22 mouse cellular contexts compared by ENCODE assay signal in genomic region chr3:30140349-30140748, GRCm38 (mm10).
A peak's percentile ranks its signal among the peaks of the same experiment; 100 is the strongest.
DNase-seq lines count a peak whose midpoint lies in the region; ATAC-seq and TF ChIP-seq lines count a peak whose summit lies in the region.
"Had no signal": no experiment of that assay in that cellular context is flagged by ENCODE, and none has a peak within 500 bp of the region (broad histone marks: within the 10 kb centered on the region; RNA-seq: fewer than 3 reads in every experiment).

No protein-coding gene starts in this region.

- H3K9ac ChIP-seq in kidney, embryonic 15.5 days = no peak overlapping the region
- no peak overlapping the region for H3K9ac ChIP-seq in intestine, embryonic 15.5 days
- H3K9ac ChIP-seq in intestine, postnatal 0 days (ENCODE audit: low read depth, low read length) = no peak overlapping the region
- no peak overlapping the region for H3K9ac ChIP-seq in limb, embryonic 12.5 days (replicated peaks)
- no peak overlapping the region for H3K9ac ChIP-seq in midbrain, embryonic 16.5 days (ENCODE audit: low read depth, low read length)
- H3K9ac ChIP-seq: forebrain, embryonic 13.5 days; heart, embryonic 13.5 days; hindbrain, embryonic 13.5 days had no signal

- no peak for TF ChIP-seq CTCF in intestine, postnatal 0 days (IDR thresholded peaks at IDR 0.05; ENCODE audit: low read depth)

- H3K27me3 ChIP-seq in kidney, embryonic 15.5 days = no peaks in the 10 kb centered on the region
- H3K27me3 ChIP-seq in intestine, embryonic 15.5 days (replicated peaks) = no peaks in the 10 kb centered on the region
- no peaks in the 10 kb centered on the region for H3K27me3 ChIP-seq in intestine, postnatal 0 days (replicated peaks; ENCODE audit: control insufficient read depth, insufficient read depth, low read length)
- H3K27me3 ChIP-seq in limb, embryonic 12.5 days = no peaks in the 10 kb centered on the region
- H3K27me3 ChIP-seq in midbrain, embryonic 16.5 days (ENCODE audit: control insufficient read depth, insufficient read depth, low read depth, low read length) = no peaks in the 10 kb centered on the region
- H3K27me3 ChIP-seq: heart, embryonic 13.5 days; hindbrain, embryonic 13.5 days had no signal

- H3K9me3 ChIP-seq in kidney, embryonic 15.5 days (replicated peaks) = no peaks in the 10 kb centered on the region
- H3K9me3 ChIP-seq in intestine, embryonic 15.5 days = no peaks in the 10 kb centered on the region
- no peaks in the 10 kb centered on the region for H3K9me3 ChIP-seq in intestine, postnatal 0 days (ENCODE audit: control insufficient read depth)
- no peaks in the 10 kb centered on the region; the same call in 1 of the 2 replicates for H3K9me3 ChIP-seq in limb, embryonic 12.5 days
- H3K9me3 ChIP-seq in midbrain, embryonic 16.5 days (replicated peaks; ENCODE audit: control insufficient read depth, low read length, poor library complexity, severe bottlenecking) = no peaks in the 10 kb centered on the region
- H3K9me3 ChIP-seq: forebrain, embryonic 10.5 days; forebrain, embryonic 13.5 days; heart, embryonic 13.5 days; hindbrain, embryonic 13.5 days had no signal

- no peaks in the 10 kb centered on the region for H3K36me3 ChIP-seq in kidney, embryonic 15.5 days
- H3K36me3 ChIP-seq in intestine, embryonic 15.5 days = no peaks in the 10 kb centered on the region
- H3K36me3 ChIP-seq in intestine, postnatal 0 days (ENCODE audit: control insufficient read depth, insufficient read depth) = no peaks in the 10 kb centered on the region
- H3K36me3 ChIP-seq in limb, embryonic 12.5 days = no peaks in the 10 kb centered on the region
- no peaks in the 10 kb centered on the region for H3K36me3 ChIP-seq in midbrain, embryonic 16.5 days (ENCODE audit: control insufficient read depth, insufficient read depth, low read length)
- H3K36me3 ChIP-seq: forebrain, embryonic 10.5 days; heart, embryonic 13.5 days; hindbrain, embryonic 13.5 days had no signal

- 0 out of 2 replicates have a peak overlapping the region, but pooled peaks have one; percentile 84 for H3K27ac ChIP-seq in kidney, embryonic 15.5 days
- peak overlapping the region; percentile 19; the same call in 1 of the 2 replicates for H3K27ac ChIP-seq in intestine, embryonic 15.5 days
- H3K27ac ChIP-seq in intestine, postnatal 0 days (ENCODE audit: low read depth, low read length) = peak overlapping the region; percentile 65; the same call in 1 of the 2 replicates
- H3K27ac ChIP-seq in limb, embryonic 12.5 days = peak overlapping the region; percentile 86
- no peak overlapping the region for H3K27ac ChIP-seq in midbrain, embryonic 16.5 days (ENCODE audit: low read length)
- H3K27ac ChIP-seq: forebrain, embryonic 10.5 days; forebrain, embryonic 13.5 days; heart, embryonic 13.5 days; hindbrain, embryonic 13.5 days had no signal

- WGBS in kidney, embryonic 15.5 days = 72% methylated on average over 5 of the region's 5 CpGs
- 55% methylated on average over 5 of the region's 5 CpGs for WGBS in intestine, embryonic 15.5 days
- WGBS in intestine, postnatal 0 days = 37% methylated on average over 5 of the region's 5 CpGs
- 78% methylated on average over 5 of the region's 5 CpGs for WGBS in limb, embryonic 12.5 days
- 87% methylated on average over 5 of the region's 5 CpGs for WGBS in midbrain, embryonic 16.5 days

- no peak for DNase-seq in kidney, adult 18-20 months
- DNase-seq in thymus, postnatal 0 days (ENCODE audit: low spot score) = no peak
- DNase-seq: adrenal gland, adult 2 months; adrenal gland, postnatal 14 days; cerebellum, adult 11 months; cerebellum, adult 2 months; cerebellum, adult 9-11 months; cerebellum, postnatal 25 days; gastrocnemius, postnatal 10 days; gastrocnemius, postnatal 36 days had no signal

- no peak overlapping the region for H3K4me2 ChIP-seq in kidney, embryonic 15.5 days
- H3K4me2 ChIP-seq in intestine, embryonic 15.5 days (replicated peaks) = no peak overlapping the region
- H3K4me2 ChIP-seq in intestine, postnatal 0 days (replicated peaks; ENCODE audit: low read depth) = peak overlapping the region; percentile 54
- H3K4me2 ChIP-seq in limb, embryonic 12.5 days = no peak overlapping the region
- H3K4me2 ChIP-seq in midbrain, embryonic 16.5 days (ENCODE audit: low read length) = no peak overlapping the region
- H3K4me2 ChIP-seq: forebrain, embryonic 13.5 days; heart, embryonic 13.5 days; hindbrain, embryonic 13.5 days had no signal

- no peak overlapping the region for H3K4me3 ChIP-seq in kidney, embryonic 15.5 days (replicated peaks)
- no peak overlapping the region; the same call in 1 of the 2 replicates for H3K4me3 ChIP-seq in intestine, embryonic 15.5 days (replicated peaks)
- peak overlapping the region; percentile 15 for H3K4me3 ChIP-seq in intestine, postnatal 0 days (ENCODE audit: low read depth, low read length)
- no peak overlapping the region for H3K4me3 ChIP-seq in limb, embryonic 12.5 days (replicated peaks)
- no peak overlapping the region for H3K4me3 ChIP-seq in midbrain, embryonic 16.5 days (ENCODE audit: low read depth, low read length)
- H3K4me3 ChIP-seq: forebrain, embryonic 10.5 days; forebrain, embryonic 13.5 days; heart, embryonic 13.5 days; hindbrain, embryonic 13.5 days had no signal

- ATAC-seq in kidney, embryonic 15.5 days (replicated peaks; ENCODE audit: low FRiP score) = no peak
- peak; percentile 83 for ATAC-seq in intestine, embryonic 15.5 days
- peak; percentile 95 for ATAC-seq in intestine, postnatal 0 days
- ATAC-seq in limb, embryonic 12.5 days (ENCODE audit: insufficient number of reproducible peaks, insufficient read depth, low FRiP score, low TSS enrichment, low read depth) = no peak
- ATAC-seq in midbrain, embryonic 16.5 days = no peak
- ATAC-seq: CD4-positive, CD25-positive, alpha-beta regulatory T cell, adult 4 months; forebrain, embryonic 13.5 days; forebrain, embryonic 16.5 days; hindbrain, embryonic 16.5 days had no signal

- H3K4me1 ChIP-seq in kidney, embryonic 15.5 days = peaks cover 40% of the 10 kb centered on the region
- H3K4me1 ChIP-seq in intestine, embryonic 15.5 days (replicated peaks) = no peaks in the 10 kb centered on the region
- H3K4me1 ChIP-seq in intestine, postnatal 0 days (replicated peaks; ENCODE audit: control insufficient read depth, insufficient read depth, low read length) = peaks cover 7% of the 10 kb centered on the region; the same call in 1 of the 2 replicates
- H3K4me1 ChIP-seq in limb, embryonic 12.5 days (replicated peaks) = peaks cover 48% of the 10 kb centered on the region
- no peaks in the 10 kb centered on the region for H3K4me1 ChIP-seq in midbrain, embryonic 16.5 days (ENCODE audit: control insufficient read depth, insufficient read depth, low read length)

Comparison
In these comparisons a context has a peak if more than half of its experiments do, and no peak if none do; other contexts are left out.
1. ATAC-seq: peak in intestine, embryonic 15.5 days (single experiment) and intestine, postnatal 0 days (single experiment); none in kidney, embryonic 15.5 days (single experiment), limb, embryonic 12.5 days (single experiment) and midbrain, embryonic 16.5 days (single experiment).